Mouse (Mus musculus) heart, adult 2 months (tissue): ENCODE results near the gene Creb3.

ENCODE experiments used
- CTCF ChIP-seq: fragments of 200-600 bp; IDR thresholded peaks from 2 replicates; pipeline ENCODE4 v1.8.1; 2022; ENCODE audit warnings: antibody characterized with exemption, mild to moderate bottlenecking, moderate library complexity
- EP300 ChIP-seq: fragments of 200-500 bp; IDR thresholded peaks from 2 replicates; pipeline ENCODE4 v1.6.1; 2011; ENCODE audit warnings: low read depth, low read length, control low read depth; ENCODE audit not compliant: insufficient read depth

GRCm38 (mm10) chr4:43528487-43528886, 33.6 kb upstream of the Creb3 start:
- peak; percentile 48 for TF ChIP-seq CTCF
- no peak for TF ChIP-seq EP300
